ENCODE assay signal across 8 mouse cellular contexts in genomic region chr6:50111111-50111655, GRCm38 (mm10). TPM values are rescaled to one million over a fixed set of nuclear protein-coding genes. Genes with fewer than 3 reads are reported as not detected.
DNase-seq lines count a peak whose midpoint lies in the region; ATAC-seq and TF ChIP-seq lines count a peak whose summit lies in the region.

No protein-coding gene starts in this region.

- H3K27ac ChIP-seq in lung, embryonic 14.5 days (ENCODE audit: low read depth) = no peak overlapping the region; the same call in 1 of the 2 replicates
- H3K27ac ChIP-seq in embryonic facial prominence, embryonic 13.5 days = no peak overlapping the region
- no peak overlapping the region for H3K27ac ChIP-seq in intestine, postnatal 0 days (ENCODE audit: low read depth, low read length)
- H3K27ac ChIP-seq in neural tube, embryonic 14.5 days (ENCODE audit: low read depth, low read length) = no peak overlapping the region
- H3K27ac ChIP-seq in thymus, adult 2 months (ENCODE audit: control insufficient read depth, insufficient read depth, low read length) = no peak overlapping the region

- no peak for TF ChIP-seq CTCF in lung, embryonic 14.5 days (IDR thresholded peaks at IDR 0.05; ENCODE audit: low read depth)
- no peak for TF ChIP-seq CTCF in intestine, postnatal 0 days (IDR thresholded peaks at IDR 0.05; ENCODE audit: low read depth)
- no peak for TF ChIP-seq CTCF in thymus, adult 2 months (IDR thresholded peaks at IDR 0.05; ENCODE audit: borderline replicate concordance, control insufficient read depth, extremely low read depth, insufficient read depth, low read length, poor library complexity)

- no peak for TF ChIP-seq POLR2A in thymus, adult 2 months (IDR thresholded peaks at IDR 0.05; ENCODE audit: control insufficient read depth, extremely low read depth, insufficient read depth, low read length, poor library complexity)

- ATAC-seq in lung, embryonic 14.5 days (ENCODE audit: insufficient read depth) = no peak
- ATAC-seq in embryonic facial prominence, embryonic 13.5 days (ENCODE audit: insufficient number of reproducible peaks, insufficient read depth, low FRiP score, low TSS enrichment, low read depth) = no peak
- ATAC-seq in intestine, postnatal 0 days = no peak
- no peak for ATAC-seq in neural tube, embryonic 14.5 days (ENCODE audit: low read depth)

- H3K4me1 ChIP-seq in lung, embryonic 14.5 days (ENCODE audit: insufficient read depth) = peaks cover 6% of the 10 kb centered on the region; the same call in 1 of the 2 replicates
- H3K4me1 ChIP-seq in embryonic facial prominence, embryonic 13.5 days = peaks cover 17% of the 10 kb centered on the region
- H3K4me1 ChIP-seq in intestine, postnatal 0 days (replicated peaks; ENCODE audit: control insufficient read depth, insufficient read depth, low read length) = no peaks in the 10 kb centered on the region
- peaks cover 12% of the 10 kb centered on the region for H3K4me1 ChIP-seq in neural tube, embryonic 14.5 days (ENCODE audit: control insufficient read depth, insufficient read depth, low read length)
- H3K4me1 ChIP-seq in thymus, adult 2 months (replicated peaks; ENCODE audit: control insufficient read depth, insufficient read depth, low read length) = peaks cover 7% of the 10 kb centered on the region

- H3K4me2 ChIP-seq in lung, embryonic 14.5 days = peak overlapping the region; percentile 89
- peak overlapping the region; percentile 79 for H3K4me2 ChIP-seq in embryonic facial prominence, embryonic 13.5 days
- H3K4me2 ChIP-seq in intestine, postnatal 0 days (replicated peaks; ENCODE audit: low read depth) = peak overlapping the region; percentile 95
- H3K4me2 ChIP-seq in neural tube, embryonic 14.5 days (ENCODE audit: low read depth, low read length) = peak overlapping the region; percentile 89

- 4% methylated on average over 6 of the region's 6 CpGs for whole genome bisulfite sequencing in lung, embryonic 14.5 days
- WGBS in embryonic facial prominence, embryonic 13.5 days = 5% methylated on average over 6 of the region's 6 CpGs
- 10% methylated on average over 6 of the region's 6 CpGs for WGBS in intestine, postnatal 0 days
- 6% methylated on average over 6 of the region's 6 CpGs for WGBS in neural tube, embryonic 14.5 days
- 17% methylated on average over 6 of the region's 6 CpGs for WGBS in thymus, adult 2 months

- DNase-seq in lung, embryonic 14.5 days = peak; percentile 49
- no peak for DNase-seq in lung, postnatal 4 days
- no peak for DNase-seq in thymus, adult 2 months
- DNase-seq in left cerebral cortex, postnatal 10 days (ENCODE audit: extremely low spot score in 1 of 2, low spot score in 2 of 2) = no peak
- no peak for DNase-seq in spleen, adult 18-20 months

- H3K9me3 ChIP-seq in lung, embryonic 14.5 days (ENCODE audit: low read depth, low read length) = no peaks in the 10 kb centered on the region
- no peaks in the 10 kb centered on the region for H3K9me3 ChIP-seq in embryonic facial prominence, embryonic 13.5 days
- no peaks in the 10 kb centered on the region for H3K9me3 ChIP-seq in intestine, postnatal 0 days (ENCODE audit: control insufficient read depth)
- no peaks in the 10 kb centered on the region for H3K9me3 ChIP-seq in neural tube, embryonic 14.5 days (ENCODE audit: control insufficient read depth, low read length)

- peak overlapping the region; percentile 87 for H3K9ac ChIP-seq in lung, embryonic 14.5 days
- H3K9ac ChIP-seq in embryonic facial prominence, embryonic 13.5 days = peak overlapping the region; percentile 88
- H3K9ac ChIP-seq in intestine, postnatal 0 days (ENCODE audit: low read depth, low read length) = peak overlapping the region; percentile 72; the same call in 1 of the 2 replicates
- peak overlapping the region; percentile 93 for H3K9ac ChIP-seq in neural tube, embryonic 14.5 days (replicated peaks; ENCODE audit: low read depth, low read length)

- peak overlapping the region; percentile 79 for H3K4me3 ChIP-seq in lung, embryonic 14.5 days (ENCODE audit: low read depth, low read length)
- H3K4me3 ChIP-seq in embryonic facial prominence, embryonic 13.5 days = peak overlapping the region; percentile 80
- peak overlapping the region; percentile 89 for H3K4me3 ChIP-seq in intestine, postnatal 0 days (ENCODE audit: low read depth, low read length)
- peak overlapping the region; percentile 86 for H3K4me3 ChIP-seq in neural tube, embryonic 14.5 days (ENCODE audit: low read depth, low read length)
- H3K4me3 ChIP-seq in thymus, adult 2 months (ENCODE audit: control insufficient read depth, insufficient read depth, low read length) = no peak overlapping the region; the same call in 1 of the 2 replicates

- H3K27me3 ChIP-seq in lung, embryonic 14.5 days (ENCODE audit: insufficient read depth, low read length) = no peaks in the 10 kb centered on the region; the same call in 1 of the 2 replicates
- peaks cover 7% of the 10 kb centered on the region; the same call in 1 of the 2 replicates for H3K27me3 ChIP-seq in embryonic facial prominence, embryonic 13.5 days
- H3K27me3 ChIP-seq in intestine, postnatal 0 days (replicated peaks; ENCODE audit: control insufficient read depth, insufficient read depth, low read length) = no peaks in the 10 kb centered on the region
- H3K27me3 ChIP-seq in neural tube, embryonic 14.5 days (ENCODE audit: control insufficient read depth, insufficient read depth, low read length) = no peaks in the 10 kb centered on the region
- H3K27me3 ChIP-seq in thymus, adult 2 months (ENCODE audit: control insufficient read depth, insufficient read depth, low read length) = no peaks in the 10 kb centered on the region

- intact Hi-C loops in left cerebral cortex, postnatal 10 days (cut with DNase I) = loop anchor here (2.0 to 5.0 kb wide), 5 partner anchors 66 to 592 kb away; no protein-coding TSS in a partner anchor

- no peaks in the 10 kb centered on the region for H3K36me3 ChIP-seq in lung, embryonic 14.5 days (ENCODE audit: insufficient read depth)
- H3K36me3 ChIP-seq in embryonic facial prominence, embryonic 13.5 days = no peaks in the 10 kb centered on the region
- H3K36me3 ChIP-seq in intestine, postnatal 0 days (ENCODE audit: control insufficient read depth, insufficient read depth) = no peaks in the 10 kb centered on the region
- no peaks in the 10 kb centered on the region for H3K36me3 ChIP-seq in neural tube, embryonic 14.5 days (ENCODE audit: control insufficient read depth, insufficient read depth, low read length)
- no peaks in the 10 kb centered on the region for H3K36me3 ChIP-seq in thymus, adult 2 months (ENCODE audit: control insufficient read depth, insufficient read depth, low read length)

RNA-seq across cellular contexts. Expression of gene Mpp6, which starts 1.1 kb away (rescaled TPM):
- polyA plus RNA-seq in lung, embryonic 14.5 days (2014; fragmentation: Nextera tagmentation; extraction: Ambion mirVana) = 77.2 and 78.5 TPM in 2 replicates
- 54.8 and 56.6 TPM in 2 replicates for polyA plus RNA-seq in embryonic facial prominence, embryonic 13.5 days (2015; fragmentation: Nextera tagmentation; extraction: Ambion mirVana)
- polyA plus RNA-seq in intestine, postnatal 0 days (2015; fragmentation: Nextera tagmentation; extraction: Ambion mirVana) = 32.1 TPM in 2 replicates
- 70.1 TPM in 2 replicates for polyA plus RNA-seq in neural tube, embryonic 14.5 days (2014; fragmentation: Nextera tagmentation; extraction: Ambion mirVana)
- 8.5 and 9.4 TPM in 2 replicates for polyA plus RNA-seq in thymus, adult 2 months (2012; rRNA removed)
- 100 to 1,000 TPM; 103 to 112 TPM for total RNA-seq in left cerebral cortex, postnatal 10 days (2021)
